Mouse (Mus musculus) stomach, embryonic 14.5 days (tissue): ENCODE results near the gene Map3k20. TPM values are rescaled to one million over a fixed set of nuclear protein-coding genes. Genes with fewer than 3 reads are reported as not detected.

ENCODE experiments used
- ATAC-seq: fragments of 200-750 bp; cut with Nextera tagmentation; 2 replicates; pipeline ENCODE4 v1.8.0; 2017; ENCODE audit warnings: low read depth, moderate TSS enrichment; ENCODE audit not compliant: insufficient number of reproducible peaks, insufficient read depth, low FRiP score
- H3K27ac ChIP-seq: fragments of 300-500 bp; sonication (generic); 2 replicates; pipeline ENCODE4 v1.5.1; 2014; ENCODE audit warnings: mild to moderate bottlenecking, low read length, moderate library complexity, mixed read lengths
- H3K27me3 ChIP-seq: fragments of 300-500 bp; sonication (generic); 2 replicates; pipeline ENCODE4 v1.6.1; 2014; ENCODE audit warnings: low read length, control low read depth, mixed read lengths; ENCODE audit not compliant: control insufficient read depth, insufficient read depth
- H3K36me3 ChIP-seq: fragments of 300-500 bp; sonication (generic); 2 replicates; pipeline ENCODE4 v1.6.1; 2014; ENCODE audit warnings: mild to moderate bottlenecking, control low read depth, low read length, moderate library complexity, mixed read lengths; ENCODE audit not compliant: control insufficient read depth, insufficient read depth
- H3K4me1 ChIP-seq: fragments of 300-500 bp; sonication (generic); 2 replicates; pipeline ENCODE4 v1.6.1; 2014; ENCODE audit warnings: low read length, control low read depth, mixed read lengths; ENCODE audit not compliant: control insufficient read depth, insufficient read depth
- H3K4me2 ChIP-seq: fragments of 300-500 bp; sonication (generic); replicated peaks from 2 replicates; pipeline ENCODE4 v1.6.1; 2014; ENCODE audit warnings: low read depth, low read length, control low read depth
- H3K4me3 ChIP-seq: fragments of 300-500 bp; sonication (generic); 2 replicates; pipeline ENCODE4 v1.5.1; 2014; ENCODE audit warnings: low read depth, low read length, control low read depth
- H3K9ac ChIP-seq: fragments of 300-500 bp; sonication (generic); replicated peaks from 2 replicates; pipeline ENCODE4 v1.6.1; 2014; ENCODE audit warnings: low read depth, mild to moderate bottlenecking, control low read depth, low read length, moderate library complexity, mixed read lengths
- H3K9me3 ChIP-seq: fragments of 300-500 bp; sonication (generic); 2 replicates; pipeline ENCODE4 v1.6.1; 2016; ENCODE audit warnings: low read depth, low read length, control low read depth; ENCODE audit not compliant: control insufficient read depth
- WGBS: fragments of 180-500 bp; shearing (Covaris S2); extraction: QIAGEN DNeasy Blood & Tissue Kit; methylation state at CpG from one replicate; pipeline ENCODE4 v1.1.7; 2014; 5-methylcytosine and 5-hydroxymethylcytosine counted together
- polyA plus RNA-seq: library from polyadenylated mRNA; unstranded; fragments of >200 nt; fragmentation: Nextera tagmentation; extraction: Ambion mirVana; gene quantifications from 2 replicates; pipeline ENCODE4 v1.2.1, GENCODE M21; 2014

Map3k20 gene
- polyA plus RNA-seq, 1 experiment from 2014 or later = 35.8 TPM

DNA sequence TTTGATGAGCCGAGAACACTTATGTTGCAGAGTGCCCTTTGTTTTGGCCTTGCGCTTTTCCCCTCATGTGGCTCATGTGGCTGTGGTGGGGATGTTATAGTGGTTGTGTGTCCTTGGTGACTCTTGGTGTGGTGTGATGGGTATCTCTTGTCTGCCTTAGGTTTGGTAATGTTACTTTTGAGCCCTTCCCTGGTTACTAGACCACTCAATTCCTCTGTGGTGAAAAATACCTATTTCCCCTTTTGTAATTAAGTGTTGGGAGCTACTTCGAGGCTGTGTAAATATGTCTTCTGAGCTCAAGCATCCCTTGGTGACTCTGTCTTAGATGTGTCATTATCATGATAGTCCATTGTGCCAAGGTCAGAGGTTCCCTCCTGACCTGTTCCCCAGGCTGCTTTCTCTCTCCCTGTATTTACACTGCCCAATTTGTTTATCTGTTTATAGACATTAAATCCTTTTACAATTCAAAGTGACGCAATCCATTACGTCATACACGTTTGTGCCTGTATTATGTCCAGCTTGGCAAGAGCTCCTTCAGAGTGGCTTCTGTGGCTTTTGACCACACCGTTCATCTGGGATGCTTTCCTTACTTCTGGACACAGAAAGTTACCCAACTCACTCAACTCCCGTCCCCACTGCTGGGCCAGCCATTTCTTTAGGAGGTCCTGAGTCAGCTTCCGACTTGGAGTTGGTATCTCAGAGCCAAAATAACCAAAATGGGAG, 15.9 kb downstream of the Map3k20 start:
- no peak overlapping the region for H3K9ac ChIP-seq
- H3K9me3 ChIP-seq = no peaks in the 10 kb centered on the region
- H3K27ac ChIP-seq = no peak overlapping the region
- H3K36me3 ChIP-seq = peaks cover 9% of the 10 kb centered on the region; the same call in 1 of the 2 replicates
- peaks cover 6% of the 10 kb centered on the region for H3K4me1 ChIP-seq
- no peak for ATAC-seq
- H3K4me3 ChIP-seq = no peak overlapping the region
- WGBS = 76% methylated on average over 9 of the region's 9 CpGs
- no peak overlapping the region for H3K4me2 ChIP-seq
- no peaks in the 10 kb centered on the region for H3K27me3 ChIP-seq

DNA sequence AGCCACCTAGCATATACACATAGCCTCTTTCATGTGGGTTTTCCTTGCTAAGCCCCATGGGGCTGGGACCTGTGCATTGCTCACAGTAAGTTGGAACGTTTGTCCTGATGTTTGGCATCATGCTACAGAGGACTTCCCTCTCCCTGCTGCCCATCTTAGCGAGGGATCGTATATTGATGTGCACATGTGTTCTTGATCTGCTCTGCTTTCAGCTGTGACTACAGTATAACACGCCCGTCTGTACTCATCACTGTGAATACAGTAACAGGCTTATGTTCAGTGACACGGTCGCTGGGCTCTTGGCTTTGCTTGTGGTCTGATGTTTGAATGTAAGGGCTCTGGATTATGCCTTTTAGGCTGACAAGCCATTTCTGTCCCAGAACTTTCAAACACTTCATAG, 20.3 kb downstream of the Map3k20 start:
- Histone ChIP-seq H3K36me3 (peaks cover 4% of the 10 kb centered on the region; the same call in 1 of the 2 replicates), H3K27me3 (no peaks in the 10 kb centered on the region), H3K27ac (no peak overlapping the region), H3K9ac (no peak overlapping the region), H3K4me3 (no peak overlapping the region), H3K4me2 (no peak overlapping the region), H3K9me3 (no peaks in the 10 kb centered on the region), H3K4me1 (no peaks in the 10 kb centered on the region)
- ATAC-seq = no peak
- 82% methylated on average over 7 of the region's 7 CpGs for WGBS

DNA sequence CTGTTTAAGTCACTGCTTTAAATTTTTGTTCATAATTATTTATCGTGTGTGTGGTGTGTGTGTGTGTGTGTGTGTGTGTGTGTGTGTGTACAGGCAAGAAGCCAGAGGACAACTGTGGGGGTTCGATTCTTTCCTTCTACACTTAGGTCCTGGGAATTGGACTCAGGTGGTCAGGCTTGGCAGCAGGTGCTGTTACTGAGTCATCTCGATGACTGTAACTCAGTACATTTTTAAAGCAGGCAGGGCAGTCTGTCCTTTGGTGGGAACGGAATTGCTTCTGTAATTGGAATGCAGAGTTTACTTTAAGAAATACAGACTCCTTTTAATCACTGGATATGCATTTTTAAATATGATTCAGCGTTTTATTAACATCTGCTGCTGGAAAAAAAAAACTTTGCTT, 22.9 kb downstream of the Map3k20 start:
- Histone ChIP-seq H3K9me3 (no peaks in the 10 kb centered on the region), H3K4me3 (no peak overlapping the region), H3K27ac (no peak overlapping the region), H3K36me3 (peaks cover 4% of the 10 kb centered on the region; the same call in 1 of the 2 replicates), H3K4me2 (no peak overlapping the region), H3K4me1 (no peaks in the 10 kb centered on the region), H3K27me3 (no peaks in the 10 kb centered on the region), H3K9ac (no peak overlapping the region)
- WGBS = 77% methylated on average over 5 of the region's 5 CpGs
- no peak for ATAC-seq

DNA sequence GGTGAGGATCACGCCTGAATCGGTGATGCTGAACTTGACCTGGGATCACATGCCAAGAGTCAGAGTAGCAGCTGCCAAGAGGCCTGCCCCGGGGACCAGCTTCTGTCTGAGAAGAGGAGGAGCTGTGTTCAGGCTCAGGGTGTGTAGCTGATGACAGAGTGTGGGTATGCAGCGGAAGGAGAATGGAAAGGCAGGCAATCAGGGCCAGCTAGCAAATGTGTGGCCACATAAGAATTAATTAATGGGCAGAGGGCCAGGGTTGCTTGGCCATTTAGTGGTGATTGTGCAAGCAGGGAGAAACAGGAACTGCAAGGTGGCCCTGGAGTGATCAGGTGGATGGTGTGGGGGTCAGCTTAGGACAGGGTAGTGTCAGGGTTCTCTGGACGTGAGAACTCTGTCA, 23.5 kb downstream of the Map3k20 start:
- no peaks in the 10 kb centered on the region for H3K27me3 ChIP-seq
- no peak overlapping the region for H3K4me3 ChIP-seq
- H3K36me3 ChIP-seq = peaks cover 4% of the 10 kb centered on the region; the same call in 1 of the 2 replicates
- H3K4me1 ChIP-seq = no peaks in the 10 kb centered on the region
- H3K9me3 ChIP-seq = no peaks in the 10 kb centered on the region
- WGBS = 84% methylated on average over 5 of the region's 5 CpGs
- ATAC-seq = no peak
- H3K9ac ChIP-seq = no peak overlapping the region
- H3K27ac ChIP-seq = no peak overlapping the region
- no peak overlapping the region for H3K4me2 ChIP-seq

DNA sequence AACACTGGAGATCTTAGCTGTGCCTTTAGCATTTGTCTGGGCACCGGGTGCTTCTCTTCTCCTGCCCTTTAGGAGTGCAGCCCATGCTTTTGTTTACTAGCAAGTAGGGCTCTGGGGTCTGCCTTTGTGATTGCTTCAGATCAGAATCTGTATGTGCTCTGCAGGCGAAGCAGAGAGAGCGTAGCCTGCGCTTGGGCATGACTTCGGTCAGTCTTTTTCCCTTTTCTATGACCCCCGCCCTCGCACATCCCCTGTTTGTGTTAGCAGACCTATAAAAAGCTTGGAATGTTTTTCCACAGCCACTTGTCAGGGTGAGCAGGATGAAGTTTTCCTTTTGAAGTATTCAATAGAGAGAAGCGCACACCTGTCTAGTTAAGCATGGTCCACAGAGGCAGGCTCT, 26.0 kb downstream of the Map3k20 start:
- no peak overlapping the region for H3K4me2 ChIP-seq
- no peaks in the 10 kb centered on the region for H3K4me1 ChIP-seq
- H3K9ac ChIP-seq = no peak overlapping the region
- no peaks in the 10 kb centered on the region for H3K27me3 ChIP-seq
- WGBS = 80% methylated on average over 8 of the region's 8 CpGs
- H3K9me3 ChIP-seq = no peaks in the 10 kb centered on the region
- no peak overlapping the region for H3K27ac ChIP-seq
- no peaks in the 10 kb centered on the region for H3K36me3 ChIP-seq
- no peak for ATAC-seq
- no peak overlapping the region for H3K4me3 ChIP-seq

DNA sequence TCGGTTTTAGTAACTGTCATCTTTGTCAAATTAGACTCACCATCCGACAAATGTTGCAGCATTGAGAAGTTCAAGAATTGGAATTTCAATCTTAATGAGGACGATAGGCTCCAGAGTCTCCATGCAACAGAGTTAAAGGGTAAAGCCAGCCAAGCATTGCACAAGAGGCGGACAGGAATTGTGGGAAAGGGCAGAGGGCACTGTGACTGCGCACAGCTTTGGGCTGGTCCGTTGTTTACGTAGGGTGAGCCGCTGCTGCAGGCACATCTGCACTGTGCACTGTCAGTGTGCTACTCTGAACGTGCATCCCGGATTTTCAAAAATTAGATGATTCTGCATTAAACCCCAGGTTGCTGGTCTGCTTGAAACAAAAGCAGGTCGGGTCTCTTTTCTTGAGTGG, 27.9 kb downstream of the Map3k20 start:
- Histone ChIP-seq H3K36me3 (no peaks in the 10 kb centered on the region), H3K4me2 (no peak overlapping the region), H3K27ac (no peak overlapping the region), H3K4me1 (no peaks in the 10 kb centered on the region), H3K27me3 (no peaks in the 10 kb centered on the region), H3K9me3 (no peaks in the 10 kb centered on the region), H3K4me3 (no peak overlapping the region), H3K9ac (no peak overlapping the region)
- ATAC-seq = no peak
- 72% methylated on average over 11 of the region's 11 CpGs for WGBS

DNA sequence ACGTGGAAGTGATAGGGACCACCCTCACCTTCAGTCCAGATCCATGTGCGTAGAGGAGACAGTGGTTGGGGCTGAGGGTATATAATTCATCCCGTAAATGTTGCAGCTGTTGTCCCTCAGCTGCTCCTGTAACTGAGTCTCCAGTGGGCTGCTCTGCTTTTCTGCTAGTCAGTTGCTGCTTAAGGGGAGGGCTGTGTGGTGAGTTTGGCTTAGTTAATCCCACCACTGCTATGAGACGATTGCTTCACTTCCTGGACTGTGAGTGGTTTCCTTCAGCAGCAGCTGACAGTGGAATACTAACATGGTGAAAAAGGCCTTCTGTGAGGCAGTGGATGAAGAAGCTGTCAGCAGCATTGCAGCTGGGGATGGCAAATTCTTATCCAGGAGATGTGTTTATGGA, 33.0 kb downstream of the Map3k20 start:
- H3K4me2 ChIP-seq = no peak overlapping the region
- H3K27ac ChIP-seq = peak overlapping the region; percentile 72
- ATAC-seq = peak; percentile 75; the same call in 1 of the 2 replicates
- H3K27me3 ChIP-seq = no peaks in the 10 kb centered on the region
- H3K4me1 ChIP-seq = peaks cover 15% of the 10 kb centered on the region
- 24% methylated on average over 4 of the region's 4 CpGs for WGBS
- no peak overlapping the region for H3K9ac ChIP-seq
- no peak overlapping the region for H3K4me3 ChIP-seq
- no peaks in the 10 kb centered on the region for H3K9me3 ChIP-seq
- H3K36me3 ChIP-seq = no peaks in the 10 kb centered on the region

DNA sequence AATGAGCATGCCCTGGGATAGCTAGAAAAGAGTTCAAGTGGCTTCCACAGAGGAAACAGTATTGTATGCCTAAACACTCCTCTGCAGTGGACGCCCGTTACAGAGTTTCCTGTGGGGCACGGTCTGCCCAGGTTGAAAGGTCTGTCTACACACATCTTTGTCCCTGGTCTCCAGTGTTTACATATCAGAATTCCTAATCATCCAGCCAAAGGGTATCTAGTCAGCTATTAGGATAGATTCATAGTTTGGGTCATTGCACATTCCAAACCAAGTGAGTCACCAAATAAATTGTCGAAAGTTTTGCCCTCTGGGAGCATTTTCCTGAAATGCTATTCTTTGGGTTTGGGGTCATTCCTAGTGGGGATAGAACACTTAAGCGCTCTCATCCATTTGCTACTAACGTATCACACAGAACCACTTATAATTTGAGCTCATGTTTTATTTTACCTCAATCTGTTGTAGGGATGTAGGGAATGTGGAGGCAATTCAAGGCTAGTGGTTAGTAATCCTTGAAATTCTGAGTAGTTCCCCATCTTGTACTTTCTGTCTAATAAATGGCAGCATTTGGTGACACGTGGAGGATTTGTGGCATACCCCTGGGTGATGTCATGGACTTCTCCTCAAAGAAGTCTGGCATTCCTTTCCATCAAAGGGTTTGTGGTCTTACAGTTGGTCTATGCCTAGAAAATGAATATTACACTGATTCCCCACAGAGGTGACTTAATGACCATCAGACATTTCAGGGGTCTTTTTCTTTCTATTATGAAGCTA, 33.8 kb downstream of the Map3k20 start:
- Histone ChIP-seq H3K9me3 (no peaks in the 10 kb centered on the region), H3K27me3 (no peaks in the 10 kb centered on the region), H3K27ac (peak overlapping the region; percentile 72), H3K4me2 (no peak overlapping the region), H3K36me3 (no peaks in the 10 kb centered on the region), H3K4me3 (no peak overlapping the region), H3K9ac (no peak overlapping the region), H3K4me1 (peaks cover 15% of the 10 kb centered on the region)
- WGBS = 47% methylated on average over 7 of the region's 7 CpGs
- ATAC-seq = peak; percentile 37; the same call in 1 of the 2 replicates
